Mouse (Mus musculus) pancreas, adult 10 weeks (tissue): ENCODE data around the gene Mpped2. TPM values are rescaled to one million over a fixed set of nuclear protein-coding genes. Genes with fewer than 3 reads are reported as not detected.

Experiments used
- polyA plus RNA-seq: library from polyadenylated mRNA; stranded (reverse); fragments of 350-450 nt; fragmentation: Illumina TruSeq; extraction: RNeasy Lipid Tissue Mini Kit (QIAGEN cat#74804); gene quantifications from one replicate; pipeline ENCODE4 v1.2.3, GENCODE M21; 2015; ENCODE audit warnings: low read depth, low replicate concordance; ENCODE audit not compliant: insufficient read depth

Mpped2 gene
- polyA plus RNA-seq: 0.89 TPM

DNA sequence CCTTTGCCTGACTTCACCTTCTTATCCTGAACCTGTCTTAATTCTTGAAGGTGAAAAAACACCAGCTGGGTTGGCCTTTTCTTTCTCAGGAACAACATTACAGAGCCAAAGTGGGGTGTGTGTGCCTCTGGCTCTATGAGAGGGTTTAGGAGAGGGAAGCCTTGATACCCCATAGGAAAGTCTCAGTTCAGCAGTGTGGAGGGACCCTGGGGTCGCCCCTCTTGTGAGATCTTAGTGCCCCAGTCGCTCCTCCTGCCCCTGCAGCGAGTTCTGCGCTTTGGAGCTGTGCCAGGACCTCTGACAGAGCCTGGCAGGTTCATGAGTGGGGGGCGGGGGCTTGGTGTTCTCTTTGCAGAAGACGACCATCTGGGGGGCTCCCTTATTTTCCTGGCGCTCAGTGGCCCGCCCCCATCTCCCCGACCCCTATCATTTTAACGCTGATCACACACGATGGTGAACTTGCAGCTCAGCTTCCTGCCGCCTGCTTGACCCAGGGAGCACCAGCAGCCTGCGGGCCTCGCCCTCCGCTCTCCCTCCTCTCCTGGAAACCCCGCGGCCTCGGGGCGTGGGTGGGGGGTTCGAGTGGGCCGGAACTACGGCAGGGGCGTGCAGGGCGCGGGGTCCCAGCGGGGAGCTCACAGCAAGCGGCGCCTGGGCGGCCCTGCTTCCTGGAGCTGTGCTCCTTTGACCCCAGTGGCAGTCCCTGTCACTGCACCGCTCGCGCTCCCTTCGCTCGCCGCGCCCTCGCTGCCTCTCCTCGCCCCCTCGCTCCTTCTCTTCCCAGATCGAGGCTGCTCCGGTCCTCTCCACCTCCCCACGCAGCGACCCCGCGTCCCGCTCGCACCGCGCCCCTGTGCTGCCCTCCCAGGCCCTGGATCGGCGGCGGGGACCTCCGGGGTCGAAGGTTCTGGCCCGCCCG, at the start of gene Mpped2:
Gene Mpped2, plus strand, starts transcription at position 487 of the 919 bp plus-strand sequence.

